ENCODE assay signal across 8 mouse cellular contexts in genomic region chr6:97488280-97488679, GRCm38 (mm10).
DNase-seq lines count a peak whose midpoint lies in the region; ATAC-seq and TF ChIP-seq lines count a peak whose summit lies in the region.

No protein-coding gene starts in this region.

- peak overlapping the region; percentile 66 for H3K9ac ChIP-seq in heart, adult 2 months (ENCODE audit: low read depth, low read length)
- H3K9ac ChIP-seq in forebrain, embryonic 14.5 days (ENCODE audit: low read length), result peak overlapping the region; percentile 64; the same call in 1 of the 2 replicates
- no peak overlapping the region for H3K9ac ChIP-seq in limb, embryonic 15.5 days

- 0 out of 2 replicates have a peak, but pooled peaks have one; percentile 10 for TF ChIP-seq POLR2A in heart, adult 2 months (IDR thresholded peaks at IDR 0.05; ENCODE audit: insufficient read depth, low read depth, low read length)

- no peak overlapping the region for H3K4me3 ChIP-seq in heart, adult 2 months
- H3K4me3 ChIP-seq in forebrain, embryonic 14.5 days (ENCODE audit: low read depth, low read length), result peak overlapping the region; percentile 41; the same call in 1 of the 2 replicates
- H3K4me3 ChIP-seq in limb, embryonic 15.5 days, result peak overlapping the region; percentile 45; the same call in 1 of the 2 replicates

- no peaks in the 10 kb centered on the region for H3K79me2 ChIP-seq in heart, adult 2 months (replicated peaks; ENCODE audit: control insufficient read depth, insufficient read depth, low read length)

- ATAC-seq in forebrain, embryonic 14.5 days, result no peak
- ATAC-seq in limb, embryonic 15.5 days (ENCODE audit: insufficient number of reproducible peaks, low FRiP score, low TSS enrichment, low read depth), result no peak
- ATAC-seq in inflammation-experienced regulatory T-cells, adult 6 months, result no peak

- TF ChIP-seq CTCF in heart, adult 2 months (IDR thresholded peaks at IDR 0.05), result no peak

- WGBS in heart, adult 2 months, result 40% methylated on average over 8 of the region's 8 CpGs
- WGBS in forebrain, embryonic 14.5 days, result 12% methylated on average over 8 of the region's 8 CpGs
- WGBS in limb, embryonic 15.5 days, result 21% methylated on average over 8 of the region's 8 CpGs

- peak overlapping the region; percentile 95 for H3K4me2 ChIP-seq in forebrain, embryonic 14.5 days (ENCODE audit: low read length)
- H3K4me2 ChIP-seq in limb, embryonic 15.5 days, result peak overlapping the region; percentile 95; the same call in 1 of the 2 replicates

- DNase-seq in heart, adult 2 months, result peak in 1 of 2 experiments; percentile 22
- DNase-seq in heart, postnatal 10 days, result no peak
- peak; percentile 39 for DNase-seq in Muller cell, postnatal 12 days (ENCODE audit: inconsistent ontology term)
- DNase-seq in forebrain, embryonic 14.5 days (ENCODE audit: low spot score), result peak; percentile 26
- DNase-seq in left cerebral cortex, postnatal 10 days (ENCODE audit: extremely low spot score in 1 of 2, low spot score in 2 of 2), result no peak
- DNase-seq in adrenal gland, adult 2 months, result no peak

- no peaks in the 10 kb centered on the region for H3K9me3 ChIP-seq in forebrain, embryonic 14.5 days (replicated peaks; ENCODE audit: control insufficient read depth, low read length)
- H3K9me3 ChIP-seq in limb, embryonic 15.5 days, result no peaks in the 10 kb centered on the region

- H3K36me3 ChIP-seq in heart, adult 2 months (ENCODE audit: control insufficient read depth, insufficient read depth, low read length), result no peaks in the 10 kb centered on the region
- H3K36me3 ChIP-seq in forebrain, embryonic 14.5 days (ENCODE audit: control insufficient read depth, insufficient read depth, low read length), result no peaks in the 10 kb centered on the region
- no peaks in the 10 kb centered on the region for H3K36me3 ChIP-seq in limb, embryonic 15.5 days

- peak overlapping the region; percentile 70 for H3K27ac ChIP-seq in heart, adult 2 months
- H3K27ac ChIP-seq in forebrain, embryonic 14.5 days (ENCODE audit: low read depth, low read length), result no peak overlapping the region
- H3K27ac ChIP-seq in limb, embryonic 15.5 days, result no peak overlapping the region

- peaks cover 3% of the 10 kb centered on the region for H3K4me1 ChIP-seq in heart, adult 2 months (ENCODE audit: control insufficient read depth, insufficient read depth, low read length)
- peaks cover 16% of the 10 kb centered on the region for H3K4me1 ChIP-seq in forebrain, embryonic 14.5 days (ENCODE audit: control insufficient read depth, insufficient read depth, low read length)
- peaks cover 30% of the 10 kb centered on the region for H3K4me1 ChIP-seq in limb, embryonic 15.5 days

- TF ChIP-seq EP300 in heart, adult 2 months (IDR thresholded peaks at IDR 0.05; ENCODE audit: insufficient read depth, low read depth, low read length), result no peak

- intact Hi-C loops in heart, adult 2 months (cut with DNase I), result loop anchor here (5.0 kb wide), 1 partner anchor 46 kb away; no protein-coding TSS in a partner anchor
- intact Hi-C loops in heart, postnatal 10 days (cut with DNase I), result loop anchor here (5.0 kb wide), 1 partner anchor 66 kb away; no protein-coding TSS in a partner anchor
- intact Hi-C loops in left cerebral cortex, postnatal 10 days (cut with DNase I), result no loop called here

- H3K27me3 ChIP-seq in heart, adult 2 months (ENCODE audit: control insufficient read depth, insufficient read depth, low read length), result no peaks in the 10 kb centered on the region
- H3K27me3 ChIP-seq in forebrain, embryonic 14.5 days (replicated peaks; ENCODE audit: control insufficient read depth, insufficient read depth, low read length), result no peaks in the 10 kb centered on the region
- peaks cover 19% of the 10 kb centered on the region; the same call in 1 of the 2 replicates for H3K27me3 ChIP-seq in limb, embryonic 15.5 days

Comparison
In these comparisons a context has a peak if more than half of its experiments do, and no peak if none do; other contexts are left out.
1. DNase-seq: peak in Muller cell, postnatal 12 days (single experiment) and forebrain, embryonic 14.5 days (single experiment); none in heart, postnatal 10 days (0 of 2), left cerebral cortex, postnatal 10 days (0 of 2) and adrenal gland, adult 2 months (single experiment).